Mouse (Mus musculus) frontal cortex, postnatal 14 days (tissue): ENCODE measurements at regions not wholly inside any gene's neighbourhood (a gene's known extent, or its start where the extent isn't known, plus 50 kb on each side); places are given as distances from the start of the nearest gene placed in this dataset.
A peak's percentile ranks its signal among the peaks of the same experiment; 100 is the strongest.

Source experiments
- DNase-seq, 2 experiments: peaks; one replicate each; pipeline ENCODE4 v3.0.0; 2022; ENCODE audit warnings: low spot score in 2 of 2

DNA sequence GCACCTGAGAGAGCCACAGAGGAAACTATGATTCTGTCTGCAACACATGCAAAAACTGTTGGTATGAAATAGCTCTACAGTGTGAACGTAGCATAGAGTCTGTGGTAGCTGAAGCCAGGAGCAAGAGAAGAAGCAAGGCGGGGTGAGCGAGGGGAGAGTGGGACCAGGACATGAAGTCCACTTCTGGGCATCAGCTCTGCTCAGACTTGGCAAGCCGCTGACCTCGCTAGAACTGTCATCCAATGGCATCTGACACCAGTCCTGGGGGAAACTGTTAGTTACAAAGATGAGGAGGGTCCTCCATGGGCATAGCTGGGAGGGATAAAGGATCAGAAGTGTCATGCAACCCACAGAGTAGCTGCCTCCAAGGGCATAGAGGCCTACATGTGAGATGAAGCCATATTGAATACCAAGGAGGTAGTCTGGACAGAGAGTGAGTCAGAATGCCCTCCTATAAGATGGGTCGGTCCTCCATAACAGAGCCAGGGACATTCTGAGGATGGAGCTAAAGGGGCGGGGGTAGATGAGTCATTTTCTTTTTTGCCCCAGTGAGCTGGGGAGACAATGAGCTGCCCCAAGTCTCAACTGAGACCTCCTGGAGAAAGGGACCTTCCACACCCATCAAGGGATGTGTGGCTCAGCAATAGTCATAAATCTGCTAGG is 102.0 kb downstream of the 1810010D01Rik start:
- DNase-seq: no peak

DNA sequence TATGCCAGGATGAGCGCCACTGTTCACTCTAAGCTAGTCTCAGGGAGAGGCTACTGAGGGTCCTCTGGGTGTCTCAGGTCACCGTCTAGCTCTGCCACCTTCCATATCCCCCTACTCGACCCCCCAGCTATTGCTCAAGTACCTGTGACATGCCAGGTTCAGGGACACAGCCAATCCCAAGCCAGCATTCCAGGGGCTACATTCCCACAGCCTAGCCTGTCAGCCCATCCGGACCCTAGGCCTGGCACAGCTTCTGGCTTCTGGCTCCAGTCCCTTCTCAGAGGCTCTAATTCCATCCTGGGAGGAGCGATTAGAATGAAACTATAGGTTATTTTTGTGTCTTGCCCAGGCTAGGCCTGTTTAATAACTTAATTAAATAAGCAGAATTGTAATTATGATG is 105.2 kb downstream of the 1810010D01Rik start:
- DNase-seq: no peak

DNA sequence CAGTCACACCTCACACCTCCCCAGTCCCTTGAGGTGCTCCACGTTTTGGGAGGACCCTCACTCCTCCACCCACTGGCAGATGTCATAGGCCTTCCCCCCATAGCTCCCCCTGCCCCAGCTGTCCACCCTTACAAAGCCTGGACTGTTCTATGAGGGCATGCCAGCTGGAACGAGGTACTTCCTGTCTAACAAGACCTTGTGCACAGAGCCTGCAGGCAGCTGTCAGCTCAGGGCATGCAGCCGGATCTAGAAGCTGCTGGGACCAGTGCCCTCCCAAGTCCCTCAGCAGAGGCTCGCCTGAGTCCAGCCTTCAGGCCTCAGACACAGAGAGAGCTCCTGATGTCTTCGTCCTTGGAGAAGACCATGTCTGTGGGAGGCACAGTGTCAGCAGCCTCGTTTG is 105.7 kb downstream of the 1810010D01Rik start:
- DNase-seq: peak; percentile 26 to 59

DNA sequence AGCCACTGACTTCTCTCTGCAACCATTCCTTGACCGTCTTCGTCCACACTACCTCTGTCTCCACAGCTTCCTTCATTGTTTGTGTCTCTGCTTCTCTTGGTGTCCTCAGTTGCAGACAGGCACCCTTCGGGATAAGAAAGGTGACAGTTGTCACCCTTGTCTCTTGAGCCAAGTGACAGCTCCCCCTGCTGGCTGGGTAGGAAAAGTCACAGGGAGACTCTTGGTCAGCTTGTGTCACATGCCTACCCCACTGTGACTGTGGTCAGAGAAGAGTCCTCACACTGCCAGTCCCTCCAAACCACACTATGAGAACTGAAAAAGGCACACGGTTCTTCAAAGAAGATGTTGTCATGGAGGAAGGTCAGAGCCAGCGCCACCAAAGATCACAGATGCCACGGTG is 109.6 kb downstream of the 1810010D01Rik start:
- DNase-seq: no peak

DNA sequence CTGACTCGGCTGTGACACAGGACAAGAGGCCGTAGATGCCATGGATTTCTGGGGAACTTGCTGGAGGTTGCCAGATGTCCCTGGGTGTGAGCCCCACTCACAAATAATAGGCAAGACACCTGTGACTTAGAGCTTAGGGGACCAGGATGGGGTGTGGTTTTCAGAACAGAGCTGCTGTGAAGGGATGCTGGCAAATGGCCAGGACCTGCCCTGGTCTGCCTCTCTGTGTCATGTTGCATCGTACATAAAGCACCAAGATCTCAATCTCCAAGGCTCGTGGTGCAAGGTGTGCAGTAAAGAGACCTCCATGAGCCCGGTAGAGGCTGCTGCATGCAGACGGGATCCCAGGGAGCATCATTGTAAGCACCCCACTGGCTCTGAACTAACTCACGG is 113.8 kb downstream of the 1810010D01Rik start:
- DNase-seq: no peak

DNA sequence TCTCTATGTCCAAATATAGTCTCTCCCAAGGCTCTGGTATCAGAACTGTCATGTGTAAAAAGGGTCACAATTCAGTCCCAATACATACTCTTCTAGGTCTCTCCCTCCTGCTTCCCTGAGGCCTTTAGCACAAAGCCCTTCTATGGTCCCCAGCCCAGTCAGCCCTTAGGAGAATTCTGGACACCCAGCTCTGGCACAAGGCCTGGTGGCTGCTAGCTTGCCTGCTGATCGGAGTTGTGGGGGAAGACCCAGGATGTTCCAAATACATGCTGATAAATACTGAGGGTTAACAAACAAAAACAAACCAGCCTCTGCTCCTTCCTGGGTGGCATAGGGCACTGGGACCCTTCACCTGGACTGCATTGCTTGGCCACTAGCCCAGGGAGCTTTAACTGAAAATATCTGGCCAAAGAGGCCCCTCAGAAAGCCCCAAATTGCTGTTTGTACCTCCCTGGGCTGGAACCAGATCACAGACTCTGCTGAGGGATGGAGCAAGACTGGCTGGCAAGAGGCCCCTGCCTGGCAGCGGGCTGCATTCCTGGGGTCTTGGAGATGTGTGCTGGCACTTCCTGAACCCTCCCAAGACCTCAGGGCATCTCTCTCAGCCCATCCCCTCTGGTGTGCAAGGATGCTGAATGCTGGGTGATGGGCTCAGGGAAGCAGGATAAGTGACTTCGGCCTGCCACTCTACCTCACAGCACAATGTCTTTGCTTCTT is 114.3 kb downstream of the 1810010D01Rik start:
- DNase-seq: no peak

DNA sequence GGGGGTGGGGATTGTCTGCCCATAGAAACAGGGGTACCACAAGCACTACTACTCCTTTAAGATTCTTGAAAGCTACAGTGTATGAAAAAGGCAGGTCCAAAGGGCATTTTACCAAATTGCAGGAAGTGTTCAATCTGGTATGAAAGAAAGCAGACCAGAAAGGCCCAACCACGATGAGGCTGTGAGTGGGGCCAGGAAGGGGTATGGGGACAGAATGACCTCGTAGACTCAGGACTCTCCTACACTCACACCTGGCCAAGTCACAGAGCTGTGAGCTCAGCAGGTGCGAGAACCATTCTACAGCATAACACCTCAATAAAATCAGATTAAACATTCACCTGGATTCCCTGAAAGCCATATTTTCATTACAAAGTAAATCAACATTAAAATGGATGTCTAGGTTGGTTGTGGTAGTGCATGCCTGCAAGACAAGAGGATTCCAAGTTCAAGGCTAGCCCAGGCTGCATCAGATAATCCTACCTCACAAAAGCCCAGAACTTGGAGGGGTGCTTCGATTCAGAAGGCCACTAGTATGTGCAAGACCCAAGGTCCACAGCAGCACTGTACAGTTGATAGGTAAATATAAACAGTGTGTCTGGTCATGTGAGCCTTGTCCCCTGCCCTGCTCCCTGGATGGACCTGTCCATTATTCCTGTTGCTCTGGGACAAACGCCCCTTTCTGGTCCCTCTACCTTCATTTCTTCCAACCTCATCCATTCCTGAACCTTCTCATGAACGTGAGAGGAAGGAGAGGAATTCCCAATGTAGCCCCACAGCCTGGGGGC is 115.3 kb downstream of the 1810010D01Rik start:
- DNase-seq: no peak

DNA sequence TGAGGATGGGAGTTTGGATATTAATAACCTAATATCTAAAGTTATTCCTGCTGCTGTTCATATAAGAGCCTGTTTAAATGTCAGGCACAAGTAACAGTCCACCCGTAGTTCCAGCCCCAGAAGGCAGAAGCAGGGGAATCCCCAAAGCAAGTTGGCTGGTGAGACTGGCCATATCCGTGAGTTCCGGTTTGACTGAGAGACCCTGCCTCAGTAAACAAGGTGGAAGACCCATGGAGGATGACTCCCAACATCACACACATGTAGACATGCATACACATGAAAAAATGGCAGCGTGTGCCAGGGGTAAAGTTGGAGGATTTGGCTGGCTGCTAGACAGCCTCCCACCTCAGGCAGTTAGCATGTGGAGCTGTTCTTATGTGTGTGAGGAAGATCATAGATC is 117.1 kb downstream of the 1810010D01Rik start:
- no peak for DNase-seq

DNA sequence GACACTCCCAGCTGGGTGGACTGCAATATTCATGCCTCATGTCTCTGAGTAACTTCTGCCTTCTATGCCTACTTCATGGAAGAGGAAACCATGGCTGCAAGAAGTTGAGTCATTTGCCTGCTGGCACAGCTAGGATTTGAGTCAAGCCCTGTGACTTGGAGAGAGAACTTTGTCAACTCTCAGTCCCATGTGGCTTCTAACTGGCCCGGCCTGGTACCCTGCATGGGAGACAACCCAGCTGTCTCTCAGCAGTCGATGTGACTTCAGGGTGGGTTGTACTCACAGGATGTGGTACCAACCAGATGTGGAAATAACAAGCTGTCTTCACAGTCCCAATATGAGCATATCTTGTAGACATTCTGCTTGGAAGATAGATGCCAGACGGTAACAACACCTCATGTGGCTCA is 118.6 kb downstream of the 1810010D01Rik start:
- DNase-seq: no peak

DNA sequence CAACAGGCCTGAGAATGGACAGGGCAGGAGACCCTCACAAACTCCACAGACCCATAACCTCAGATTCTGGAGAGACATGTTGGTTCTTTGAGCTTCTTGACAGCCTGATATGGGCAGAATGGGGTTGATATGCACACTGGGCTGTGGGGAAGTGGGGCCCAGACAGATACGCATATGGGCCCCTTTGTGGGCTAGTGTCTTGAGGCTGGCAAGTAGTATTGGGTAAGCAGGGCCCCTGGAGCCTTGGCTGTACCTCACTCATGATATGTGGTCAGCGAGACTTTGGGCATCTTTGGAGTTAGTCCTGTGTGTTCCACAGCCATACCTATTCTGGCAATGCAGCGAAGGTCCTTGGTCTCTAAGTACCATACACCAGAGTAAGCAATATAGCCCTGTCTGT is 119.3 kb downstream of the 1810010D01Rik start:
- no peak for DNase-seq

DNA sequence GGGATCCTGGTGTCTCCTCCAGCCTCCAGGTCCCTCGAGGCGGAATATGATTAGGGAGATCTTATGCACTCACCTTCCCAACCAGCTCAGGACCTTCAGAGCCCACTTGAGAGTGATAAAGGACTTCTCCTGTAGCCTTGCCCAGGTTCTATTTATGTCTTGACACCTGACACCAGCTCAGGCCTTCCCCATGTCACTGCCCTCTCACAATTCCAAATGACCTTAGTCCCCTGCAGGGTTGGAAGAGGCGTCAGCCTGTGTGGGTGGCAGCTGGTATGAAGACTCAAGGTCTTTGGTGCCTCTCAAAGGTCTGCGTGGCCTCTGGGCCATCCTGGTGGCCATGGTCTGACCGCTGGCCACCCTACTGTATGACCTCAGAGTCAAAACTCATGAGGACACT is 120.1 kb downstream of the 1810010D01Rik start:
- DNase-seq: no peak

DNA sequence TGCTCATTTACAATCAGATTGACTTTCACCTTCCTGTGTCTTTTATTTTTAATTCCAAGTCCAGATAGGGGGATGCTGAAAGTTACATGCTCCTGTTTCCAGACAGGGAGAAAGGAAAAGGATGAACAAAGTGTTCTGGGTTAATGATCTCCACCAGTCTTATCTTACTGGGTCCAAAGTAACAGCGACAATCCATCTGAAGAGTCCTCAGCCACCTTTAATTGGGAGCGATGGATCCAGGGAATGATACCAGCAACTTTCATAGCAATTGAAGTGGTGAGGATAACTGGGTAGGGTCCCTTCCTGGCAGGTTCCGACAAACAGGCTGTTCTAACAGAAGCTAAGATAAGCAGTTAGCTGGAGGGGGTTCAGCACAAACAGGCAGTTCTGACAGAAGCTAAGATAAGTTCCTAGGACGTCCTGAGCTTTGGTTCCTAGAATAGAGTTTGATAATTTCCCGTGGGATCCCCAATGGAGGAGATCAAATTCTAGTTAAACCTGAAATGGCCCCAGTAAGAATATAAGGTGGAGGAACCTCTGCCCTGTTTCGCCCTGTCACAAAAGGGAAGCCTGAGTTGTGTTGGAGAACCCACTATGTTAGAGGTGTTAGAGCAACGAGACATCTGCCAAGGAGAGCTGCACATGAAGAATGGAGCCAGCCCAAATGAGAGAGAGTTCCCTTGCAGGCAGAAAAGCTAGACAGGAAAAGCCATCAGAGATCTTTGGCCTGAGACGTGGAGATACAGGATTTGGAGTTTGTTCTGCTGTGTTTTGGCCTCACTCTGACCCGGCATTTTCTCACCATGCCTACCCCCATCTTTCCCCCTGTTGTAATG is 124.8 kb downstream of the 1810010D01Rik start:
- DNase-seq: no peak

DNA sequence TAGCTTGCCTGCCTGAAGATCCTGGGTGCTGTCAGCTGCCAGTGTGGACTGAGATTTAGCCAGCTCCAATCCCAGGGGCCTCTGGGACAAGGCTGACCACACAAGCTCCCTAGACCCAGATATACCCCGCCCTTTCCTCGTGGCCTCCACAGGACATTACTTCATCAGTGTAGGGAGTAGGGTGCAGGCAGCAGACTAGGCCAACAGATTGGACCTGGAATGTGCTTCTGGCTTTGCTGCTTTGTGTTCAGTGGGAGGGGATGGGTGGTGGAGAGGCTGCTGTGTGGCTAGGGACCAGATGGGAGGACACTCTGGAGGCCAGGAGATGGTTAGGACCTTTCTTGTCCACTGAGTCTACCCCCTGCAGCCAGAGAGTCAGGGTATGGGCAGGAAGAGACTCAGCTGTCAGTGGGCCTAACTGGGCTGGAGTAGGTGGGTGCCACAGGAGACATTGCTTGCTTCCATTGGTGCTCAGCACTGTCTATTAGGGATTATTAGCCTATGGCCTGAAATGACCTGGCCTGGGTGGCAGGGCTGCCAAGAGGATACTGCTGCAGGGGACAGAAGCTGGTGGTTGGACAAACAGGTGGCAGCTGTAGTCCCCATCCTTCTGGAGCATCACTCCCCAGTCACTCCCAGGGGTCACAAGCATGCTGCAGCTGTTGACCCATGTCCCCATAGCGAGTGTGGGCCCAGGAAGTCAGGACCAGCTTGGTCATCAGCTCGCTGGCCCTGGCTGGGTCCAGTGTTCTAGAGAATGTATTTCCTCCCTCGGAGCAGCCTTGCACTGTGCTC is 132.5 kb upstream of the Ccnd1 start:
- DNase-seq: no peak

DNA sequence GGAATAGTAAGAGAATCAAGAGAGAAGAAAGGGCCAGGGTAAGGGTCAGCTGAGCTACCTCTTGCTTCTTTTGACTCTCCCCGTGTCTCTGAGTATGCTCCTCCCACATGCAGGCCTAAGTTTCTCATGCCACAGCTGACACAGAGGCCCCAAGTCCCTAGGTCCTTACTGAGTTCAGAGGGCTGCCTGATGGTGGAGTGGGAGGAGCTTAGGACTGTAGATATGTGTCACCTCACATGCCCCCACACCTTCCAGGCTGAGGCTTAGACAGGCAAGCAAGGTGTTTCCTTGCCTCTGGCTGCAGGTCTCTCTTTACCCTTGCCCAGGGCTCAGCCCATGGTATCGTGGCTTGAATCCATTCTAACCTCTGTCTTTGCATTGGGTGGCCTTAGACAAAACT is 131.8 kb upstream of the Ccnd1 start:
- no peak for DNase-seq

DNA sequence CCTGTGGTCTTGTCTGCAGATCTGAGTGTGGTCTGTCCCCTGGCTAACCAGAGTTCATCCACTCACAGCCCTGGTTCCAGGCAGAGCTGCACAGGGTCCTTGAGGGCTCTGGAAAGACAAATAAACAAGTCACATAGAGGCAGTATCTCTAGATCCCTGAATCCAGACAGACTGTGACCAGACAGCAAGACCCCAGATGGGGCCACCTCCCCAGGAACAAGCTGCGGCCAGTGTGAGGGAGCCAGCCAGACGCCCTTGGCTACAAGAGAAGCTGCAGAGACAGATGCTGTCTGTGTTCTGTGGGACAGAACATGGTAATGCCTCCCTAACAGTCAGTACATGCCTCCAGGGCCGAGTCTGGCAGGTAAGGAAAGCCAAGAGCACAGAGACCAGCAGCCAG is 127.6 kb upstream of the Ccnd1 start:
- no peak for DNase-seq

DNA sequence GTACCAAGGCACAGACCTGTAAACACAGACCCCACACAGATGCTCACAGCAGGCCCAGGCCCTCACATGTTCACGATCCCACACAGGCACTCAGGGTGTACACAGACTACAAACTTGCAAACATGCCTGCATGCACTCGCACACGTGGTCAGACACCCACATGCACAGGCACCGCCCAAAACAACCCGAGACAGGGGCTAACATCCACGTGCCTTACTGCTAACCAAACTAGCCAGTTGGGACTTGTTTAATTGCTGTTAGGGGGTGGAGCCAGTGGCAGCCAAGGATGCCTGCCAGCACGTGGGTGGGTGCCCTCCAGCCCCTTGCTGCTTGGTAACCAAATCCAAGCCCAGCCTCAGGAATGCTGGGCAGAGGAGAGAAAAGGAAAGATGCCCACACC is 116.6 kb upstream of the Ccnd1 start:
- DNase-seq: no peak

DNA sequence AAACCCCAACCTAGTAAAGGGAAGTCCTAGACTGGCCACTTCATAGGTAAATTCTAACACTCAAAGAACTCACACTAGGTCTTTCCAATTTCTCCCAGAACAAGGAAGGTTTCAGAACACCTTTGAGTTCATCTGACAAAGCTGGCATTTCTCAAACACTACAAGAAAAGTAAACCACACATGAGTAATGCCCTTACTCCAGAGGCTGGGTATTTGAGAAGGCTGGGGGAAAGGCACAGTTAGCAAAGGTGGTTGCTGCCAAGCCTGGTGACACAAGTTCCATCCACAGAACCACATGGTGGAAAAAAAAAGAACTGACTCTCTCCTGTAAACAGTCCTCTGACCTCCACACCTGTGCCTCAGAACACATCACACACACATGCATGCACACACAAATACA is 111.9 kb upstream of the Ccnd1 start:
- no peak for DNase-seq

DNA sequence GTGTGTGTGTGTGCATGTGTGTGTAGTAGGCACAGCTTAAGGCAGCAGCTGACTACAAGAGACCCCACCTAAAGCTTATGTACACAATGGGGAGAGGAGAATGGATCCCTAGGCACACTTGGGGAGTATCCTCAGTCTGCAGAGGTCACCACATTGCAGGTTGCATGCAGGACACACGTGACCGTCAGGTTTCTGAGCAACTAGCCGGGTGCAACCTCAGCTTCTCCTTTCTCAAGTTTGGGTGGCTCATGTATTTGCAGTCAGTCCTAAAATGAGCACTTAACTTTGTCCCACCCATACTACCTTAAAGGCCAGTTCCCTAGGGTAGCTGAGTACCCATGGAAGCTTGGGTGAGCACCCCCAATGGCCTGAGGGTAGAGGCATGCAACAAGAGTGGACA is 111.0 kb upstream of the Ccnd1 start:
- no peak for DNase-seq

DNA sequence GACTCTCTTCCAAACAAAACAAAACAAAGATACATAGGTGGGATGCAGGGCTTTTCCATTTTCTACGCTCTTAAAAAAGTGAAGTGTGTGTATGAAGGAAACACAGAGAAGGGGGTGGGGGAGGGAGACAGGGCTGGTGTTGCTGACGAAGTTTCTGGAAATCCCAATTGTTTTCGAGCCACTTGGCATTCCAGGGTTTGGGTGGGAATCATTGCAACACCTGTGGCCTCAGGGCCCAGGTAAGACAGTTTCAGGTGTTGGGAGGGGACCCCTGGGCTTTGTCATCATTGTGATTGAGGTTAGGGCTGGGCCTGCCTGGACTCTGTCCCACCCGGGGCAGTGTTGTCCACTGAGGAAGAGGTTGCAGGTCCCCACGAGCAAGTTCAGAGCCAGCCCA is 108.8 kb upstream of the Ccnd1 start:
- no peak for DNase-seq

DNA sequence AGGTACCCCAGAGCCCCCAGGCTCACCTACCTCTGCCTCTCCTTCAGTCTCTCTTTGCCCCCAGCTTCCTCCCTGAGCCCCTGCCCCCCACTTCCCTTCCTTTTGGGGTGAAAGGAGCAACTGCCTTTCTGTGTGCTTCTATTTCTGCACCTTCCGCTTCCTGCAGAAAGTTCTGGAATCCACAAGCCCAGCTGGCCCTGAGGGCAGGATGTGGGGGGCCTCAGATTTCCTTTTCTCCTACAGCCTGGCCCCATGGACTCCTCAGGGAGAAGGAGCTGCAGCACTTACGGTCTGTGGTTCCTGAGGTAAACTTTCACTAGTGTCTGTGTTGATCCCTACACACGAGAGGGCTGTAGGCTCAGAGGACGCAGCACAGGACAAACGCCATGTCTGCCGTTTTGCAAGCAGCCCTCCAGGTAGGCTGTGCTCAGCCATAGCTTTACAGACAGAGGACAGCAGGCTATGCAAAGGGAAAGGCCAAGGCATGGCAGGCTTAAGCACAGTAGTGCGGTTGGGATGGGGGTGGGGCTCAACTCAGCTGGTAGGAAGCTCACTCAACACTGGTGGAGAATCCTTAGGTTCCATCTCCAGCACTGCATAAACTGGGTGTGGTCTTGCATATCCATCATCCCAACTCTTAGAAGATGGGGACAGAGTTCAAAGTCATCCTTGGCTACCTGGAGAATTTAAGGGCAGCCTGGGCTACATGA is 108.2 kb upstream of the Ccnd1 start:
- DNase-seq: no peak

DNA sequence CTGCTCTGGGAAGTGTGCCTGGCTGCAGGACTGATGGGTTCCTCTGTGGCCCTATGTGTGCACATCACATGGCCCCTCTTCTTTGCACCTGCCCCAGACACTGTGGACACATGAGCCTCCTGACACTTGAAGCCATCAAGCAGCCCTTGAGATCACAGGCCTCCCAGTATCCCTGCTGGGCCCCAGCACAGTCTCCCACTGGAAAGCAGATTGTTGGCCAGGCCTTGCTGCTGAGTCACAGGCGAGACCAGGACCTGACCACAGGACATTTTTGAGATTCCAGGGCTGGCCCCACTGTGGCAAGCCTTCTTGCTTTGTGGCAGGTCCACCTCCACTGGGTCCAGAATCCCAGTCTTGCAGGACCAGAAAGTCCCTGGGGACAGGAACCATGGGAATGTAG is 105.5 kb upstream of the Ccnd1 start:
- no peak for DNase-seq
